Mouse (Mus musculus): ENCODE data around the gene Olfr747. TPM values are rescaled to one million over a fixed set of nuclear protein-coding genes. Genes with fewer than 3 reads are reported as not detected.
"Not testable (repeated sequence)": the region's sequence is repeated elsewhere in the genome, so short reads cannot be mapped to it uniquely, and the experiment has no call there.

The Olfr747 gene
- total RNA-seq (2022) = not detected

- no peak for DNase-seq (ENCODE audit: low spot score)
Measured at GRCm38 (mm10) chr14:50693106-50693505, at the start of gene Olfr747. Gene Olfr747, minus strand, starts transcription at chr14:50693206.

- DNase-seq (ENCODE audit: low spot score) = no peak
Measured at GRCm38 (mm10) chr14:50741584-50741983, 48.6 kb upstream of the Olfr747 start.

DNA sequence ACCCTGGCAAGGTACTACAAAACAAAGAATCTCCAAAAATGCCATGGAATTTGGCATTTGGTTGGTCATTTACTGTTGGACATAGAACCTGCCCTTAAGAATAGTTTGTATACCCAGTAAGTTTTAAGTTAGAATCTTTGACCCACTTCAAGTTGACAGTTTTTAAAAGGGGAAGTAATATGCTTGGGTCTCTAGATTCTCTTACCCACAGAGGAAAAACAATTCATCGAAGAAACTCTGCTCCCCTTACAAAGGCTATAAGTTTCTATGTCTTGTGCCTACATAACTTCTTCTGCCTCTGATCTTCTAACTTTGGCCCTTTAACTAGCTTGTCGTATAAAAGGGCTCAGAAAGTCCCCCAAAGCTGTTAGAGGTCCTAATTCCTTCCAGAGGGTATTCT, 47.3 kb upstream of the Olfr747 start:
- DNase-seq (ENCODE audit: low spot score) = no peak

DNA sequence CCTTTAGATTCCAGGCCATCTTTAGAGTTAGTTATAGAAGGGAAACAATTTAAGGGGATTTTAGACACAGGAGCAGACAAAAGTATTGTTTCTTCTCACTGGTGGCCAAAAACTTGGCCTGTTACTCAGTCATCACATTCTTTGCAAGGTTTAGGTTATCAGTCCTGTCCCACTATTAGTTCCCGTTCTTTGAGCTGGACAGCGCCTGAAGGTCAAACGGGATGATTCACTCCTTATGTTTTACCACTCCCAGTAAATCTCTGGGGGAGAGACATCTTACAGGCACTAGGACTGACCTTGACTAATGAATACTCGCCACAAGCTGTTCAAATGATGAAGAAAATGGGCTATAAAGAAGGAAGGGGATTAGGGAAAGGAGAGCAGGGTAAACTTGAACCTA, 29.4 kb upstream of the Olfr747 start:
- DNase-seq (ENCODE audit: low spot score) = not testable (repeated sequence)

GRCm38 (mm10) chr14:50719875-50720274, 26.9 kb upstream of the Olfr747 start:
- not testable (repeated sequence) for DNase-seq (ENCODE audit: low spot score)

GRCm38 (mm10) chr14:50707073-50707472, 14.1 kb upstream of the Olfr747 start, which contains the start of gene Olfr748:
Gene Olfr748, plus strand, starts transcription at chr14:50707373.
- DNase-seq (ENCODE audit: low spot score) = no peak

GRCm38 (mm10) chr14:50646783-50647182, 46.2 kb downstream of the Olfr747 start, which contains the start of gene Olfr746:
Gene Olfr746, plus strand, starts transcription at chr14:50647083.
- no peak for DNase-seq (ENCODE audit: low spot score)

DNA sequence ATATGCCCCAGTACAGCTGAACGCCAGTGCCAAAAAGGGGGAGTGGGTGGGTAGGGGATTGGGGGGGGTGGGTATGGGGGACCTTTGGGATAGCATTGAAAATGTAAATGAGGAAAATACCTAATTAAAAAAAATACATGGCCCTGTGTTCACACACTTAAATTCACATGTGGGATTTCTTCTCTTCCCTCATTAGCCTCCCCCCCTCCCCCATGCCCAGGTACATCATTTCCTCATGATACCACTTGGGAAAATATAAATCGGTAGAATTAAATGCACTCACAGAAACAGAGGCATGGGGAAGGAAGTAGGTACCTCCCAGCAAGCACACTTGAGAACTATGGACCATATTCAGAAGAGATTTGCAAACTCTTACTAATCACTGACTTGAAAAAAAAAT, 53.9 kb downstream of the Olfr747 start, which contains the start of gene Olfr745:
TSS of gene Olfr745 (plus strand) at position 301 of the 400 bp plus-strand sequence.
- no peak for DNase-seq (ENCODE audit: low spot score)

Other genes with a start within 250 kb of the Olfr747 start
- not detected for gene Olfr740, start 247.7 kb downstream of the Olfr747 start, total RNA-seq (2022)
- gene Olfr741, start 220.5 kb downstream of the Olfr747 start, total RNA-seq (2022) = not detected
- gene Olfr742, start 189.6 kb downstream of the Olfr747 start, total RNA-seq (2022) = not detected
- gene Olfr743, start 171.4 kb downstream of the Olfr747 start, total RNA-seq (2022) = not detected
- gene Olfr744, start 78.3 kb downstream of the Olfr747 start, total RNA-seq (2022) = not detected
- gene Olfr745, start 53.8 kb downstream of the Olfr747 start, total RNA-seq (2022) = not detected
- not detected for gene Olfr746, start 46.1 kb downstream of the Olfr747 start, total RNA-seq (2022)
- not detected for gene Olfr748, start 14.2 kb upstream of the Olfr747 start, total RNA-seq (2022)
- gene Olfr749, start 51.9 kb upstream of the Olfr747 start, total RNA-seq (2022) = not detected
- gene Ttc5, start 92.3 kb upstream of the Olfr747 start, total RNA-seq (2022) = 10 to 100 TPM; 11.9 to 17.8 (median 13.6) TPM
- under 1 TPM in 1 of 4 experiments, not detected in 3; 0.47 TPM for gene Ccnb1ip1, start 114.5 kb upstream of the Olfr747 start, total RNA-seq (2022)
- gene Parp2, start 114.6 kb upstream of the Olfr747 start, total RNA-seq (2022) = 10 to 100 TPM; 11.6 to 16.2 (median 13.0) TPM
- gene Tep1, start 177.4 kb upstream of the Olfr747 start, total RNA-seq (2022) = 10 to 100 TPM in 2 of 4 experiments, 1 to 10 TPM in 2; 8.0 to 12.1 (median 10.0) TPM
- gene Klhl33, start 204.3 kb upstream of the Olfr747 start, total RNA-seq (2022) = 10 to 100 TPM; 13.4 to 33.6 (median 21.6) TPM
- gene Osgep, start 231.7 kb upstream of the Olfr747 start, total RNA-seq (2022) = 10 to 100 TPM; 53.6 to 75.8 (median 70.5) TPM
- gene Apex1, start 231.8 kb upstream of the Olfr747 start, total RNA-seq (2022) = 10 to 100 TPM; 23.1 to 33.8 (median 26.7) TPM
- 10 to 100 TPM; 19.3 to 24.5 (median 20.6) TPM for gene Pip4p1, start 237.7 kb upstream of the Olfr747 start, total RNA-seq (2022)
- 10 to 100 TPM in 1 of 4 experiments, 1 to 10 TPM in 3; 8.0 to 10.9 (median 9.3) TPM for gene Pnp, start 237.9 kb upstream of the Olfr747 start, total RNA-seq (2022)

All from heart, adult 8-10 months (tissue).